ENCODE assay signal across 12 mouse cellular contexts in genomic region chr9:27813207-27813790, GRCm38 (mm10). TPM values are rescaled to one million over a fixed set of nuclear protein-coding genes. Genes with fewer than 3 reads are reported as not detected.
DNase-seq lines count a peak whose midpoint lies in the region; ATAC-seq and TF ChIP-seq lines count a peak whose summit lies in the region.
"Had no signal": no experiment of that assay in that cellular context is flagged by ENCODE, and none has a peak within 500 bp of the region (broad histone marks: within the 10 kb centered on the region; RNA-seq: fewer than 3 reads in every experiment).

No protein-coding gene starts in this region.

- no peaks in the 10 kb centered on the region for H3K4me1 ChIP-seq in heart, embryonic 12.5 days (replicated peaks)
- H3K4me1 ChIP-seq in lung, postnatal 0 days (ENCODE audit: insufficient read depth, low read depth, low read length), result no peaks in the 10 kb centered on the region
- peaks cover 8% of the 10 kb centered on the region for H3K4me1 ChIP-seq in stomach, embryonic 16.5 days (ENCODE audit: control insufficient read depth, insufficient read depth, low read length)
- H3K4me1 ChIP-seq in liver, embryonic 11.5 days (replicated peaks; ENCODE audit: control insufficient read depth, insufficient read depth, low read length), result no peaks in the 10 kb centered on the region
- H3K4me1 ChIP-seq: hindbrain, embryonic 15.5 days had no signal

- no peak overlapping the region for H3K27ac ChIP-seq in heart, embryonic 12.5 days (ENCODE audit: poor library complexity, severe bottlenecking)
- no peak overlapping the region for H3K27ac ChIP-seq in lung, postnatal 0 days (ENCODE audit: low read length)
- peak overlapping the region; percentile 72 for H3K27ac ChIP-seq in stomach, embryonic 16.5 days (ENCODE audit: low read length)
- no peak overlapping the region for H3K27ac ChIP-seq in liver, embryonic 11.5 days (ENCODE audit: low read depth, low read length)
- H3K27ac ChIP-seq: hindbrain, embryonic 15.5 days had no signal

- H3K27me3 ChIP-seq in heart, embryonic 12.5 days (replicated peaks), result no peaks in the 10 kb centered on the region
- H3K27me3 ChIP-seq in lung, postnatal 0 days (replicated peaks; ENCODE audit: insufficient read depth, low read length), result no peaks in the 10 kb centered on the region
- no peaks in the 10 kb centered on the region for H3K27me3 ChIP-seq in stomach, embryonic 16.5 days (ENCODE audit: control insufficient read depth, insufficient read depth, low read length)
- H3K27me3 ChIP-seq in liver, embryonic 11.5 days (replicated peaks; ENCODE audit: control insufficient read depth, insufficient read depth, low read length), result no peaks in the 10 kb centered on the region
- H3K27me3 ChIP-seq: hindbrain, embryonic 15.5 days had no signal

- WGBS in heart, embryonic 12.5 days, result 37% methylated on average over 3 of the region's 3 CpGs
- 16% methylated on average over 3 of the region's 3 CpGs for WGBS in lung, postnatal 0 days
- 12% methylated on average over 3 of the region's 3 CpGs for WGBS in stomach, embryonic 16.5 days
- WGBS in liver, embryonic 11.5 days, result 37% methylated on average over 3 of the region's 3 CpGs

- peak; percentile 88 for DNase-seq in heart, adult 11 months
- DNase-seq in lung, postnatal 0 days (ENCODE audit: low spot score), result peak; percentile 58
- no peak for DNase-seq in lung, postnatal 25 days (ENCODE audit: low spot score)
- DNase-seq in forelimb bud, embryonic 11.5 days (ENCODE audit: low read depth, low spot score), result peak; percentile 61
- no peak for DNase-seq in liver, embryonic 11.5 days (ENCODE audit: low spot score)
- DNase-seq: cerebellum, postnatal 25 days; midbrain, embryonic 14.5 days; right cerebral cortex, postnatal 4 days had no signal

- no peak overlapping the region for H3K4me3 ChIP-seq in heart, embryonic 12.5 days
- H3K4me3 ChIP-seq in lung, postnatal 0 days (ENCODE audit: low read depth, low read length), result no peak overlapping the region
- no peak overlapping the region for H3K4me3 ChIP-seq in stomach, embryonic 16.5 days (replicated peaks; ENCODE audit: low read length)
- no peak overlapping the region for H3K4me3 ChIP-seq in liver, embryonic 11.5 days (ENCODE audit: low read depth, low read length)
- H3K4me3 ChIP-seq: hindbrain, embryonic 15.5 days had no signal

- H3K36me3 ChIP-seq in heart, embryonic 12.5 days, result no peaks in the 10 kb centered on the region
- H3K36me3 ChIP-seq in lung, postnatal 0 days (ENCODE audit: insufficient read depth, low read length), result no peaks in the 10 kb centered on the region
- no peaks in the 10 kb centered on the region for H3K36me3 ChIP-seq in stomach, embryonic 16.5 days (ENCODE audit: control insufficient read depth, insufficient read depth, low read length)
- H3K36me3 ChIP-seq in liver, embryonic 11.5 days (ENCODE audit: control insufficient read depth, insufficient read depth, low read length), result no peaks in the 10 kb centered on the region
- H3K36me3 ChIP-seq: hindbrain, embryonic 15.5 days had no signal

- H3K9me3 ChIP-seq in heart, embryonic 12.5 days (replicated peaks), result no peaks in the 10 kb centered on the region
- no peaks in the 10 kb centered on the region for H3K9me3 ChIP-seq in lung, postnatal 0 days (ENCODE audit: low read length)
- H3K9me3 ChIP-seq in stomach, embryonic 16.5 days (replicated peaks; ENCODE audit: control insufficient read depth, low read length), result no peaks in the 10 kb centered on the region
- H3K9me3 ChIP-seq in liver, embryonic 11.5 days (ENCODE audit: control insufficient read depth, low read length), result no peaks in the 10 kb centered on the region
- H3K9me3 ChIP-seq: hindbrain, embryonic 15.5 days had no signal

- H3K9ac ChIP-seq in heart, embryonic 12.5 days, result no peak overlapping the region
- H3K9ac ChIP-seq in lung, postnatal 0 days (replicated peaks; ENCODE audit: low read depth), result no peak overlapping the region
- no peak overlapping the region for H3K9ac ChIP-seq in stomach, embryonic 16.5 days (ENCODE audit: low read length)
- no peak overlapping the region for H3K9ac ChIP-seq in liver, embryonic 11.5 days (ENCODE audit: low read depth, low read length)
- H3K9ac ChIP-seq: hindbrain, embryonic 15.5 days had no signal

- H3K4me2 ChIP-seq in heart, embryonic 12.5 days, result no peak overlapping the region
- H3K4me2 ChIP-seq in lung, postnatal 0 days (replicated peaks; ENCODE audit: low read depth, low read length), result no peak overlapping the region
- no peak overlapping the region for H3K4me2 ChIP-seq in stomach, embryonic 16.5 days (ENCODE audit: low read depth, low read length)
- H3K4me2 ChIP-seq in liver, embryonic 11.5 days, result no peak overlapping the region
- H3K4me2 ChIP-seq: hindbrain, embryonic 15.5 days had no signal

- TF ChIP-seq EP300 in lung, postnatal 0 days (IDR thresholded peaks at IDR 0.05), result no peak

- ATAC-seq in heart, embryonic 12.5 days (ENCODE audit: insufficient number of reproducible peaks, low FRiP score), result no peak
- no peak for ATAC-seq in lung, postnatal 0 days
- ATAC-seq in stomach, embryonic 16.5 days (ENCODE audit: insufficient read depth, low FRiP score), result peak; percentile 90
- ATAC-seq in liver, embryonic 11.5 days (replicated peaks; ENCODE audit: low FRiP score), result no peak
- no peak for ATAC-seq in monocyte, adult 5-6 weeks (replicated peaks; ENCODE audit: insufficient number of reproducible peaks, low FRiP score, low TSS enrichment, poor library complexity, severe bottlenecking)

- no peak for TF ChIP-seq CTCF in lung, postnatal 0 days (IDR thresholded peaks at IDR 0.05)

RNA-seq across cellular contexts. Expression of gene Opcml, which starts 22.7 kb away (rescaled TPM):
- 1.4 and 1.5 TPM in 2 replicates for polyA plus RNA-seq in heart, embryonic 12.5 days (2016; fragmentation: Nextera tagmentation; extraction: Ambion mirVana)
- polyA plus RNA-seq in lung, postnatal 0 days (2015; fragmentation: Nextera tagmentation; extraction: Ambion mirVana), result 2.5 and 3.7 TPM in 2 replicates
- 2.8 and 3.3 TPM in 2 replicates for polyA plus RNA-seq in stomach, embryonic 16.5 days (2015; fragmentation: Nextera tagmentation; extraction: Ambion mirVana)
- polyA plus RNA-seq in liver, embryonic 11.5 days (2014; fragmentation: Nextera tagmentation; extraction: Ambion mirVana), result 1.6 TPM in 2 replicates
- not detected in 3 replicates for total RNA-seq in monocyte, adult 5-6 weeks (2017)

Comparison
In these comparisons a context has a peak if more than half of its experiments do, and no peak if none do; other contexts are left out.
1. DNase-seq: peak in heart, adult 11 months (single experiment), lung, postnatal 0 days (single experiment) and forelimb bud, embryonic 11.5 days (single experiment); none in lung, postnatal 25 days (single experiment) and liver, embryonic 11.5 days (single experiment).